10 mouse cellular contexts compared by ENCODE assay signal in the genomic region with DNA sequence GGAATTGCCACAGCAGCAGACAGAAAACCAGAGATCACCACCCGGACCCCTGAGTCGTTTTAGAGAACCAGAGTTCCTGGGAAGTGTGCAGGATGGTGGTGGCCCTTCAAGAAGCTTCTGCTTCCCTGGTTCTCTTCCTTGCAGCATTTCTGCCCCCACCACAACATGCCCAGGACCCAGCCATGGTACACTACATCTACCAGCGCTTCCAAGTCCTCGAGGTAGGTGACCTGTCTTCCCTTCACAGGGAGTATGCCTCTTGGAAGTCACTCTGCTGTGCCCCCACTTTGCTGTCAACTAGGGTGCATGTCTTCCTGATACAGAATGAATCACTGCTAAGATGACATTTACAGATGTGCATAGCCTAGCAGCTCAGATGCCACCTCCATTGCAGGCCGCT. TPM values are rescaled to one million over a fixed set of nuclear protein-coding genes. Genes with fewer than 3 reads are reported as not detected.
DNase-seq lines count a peak whose midpoint lies in the region; ATAC-seq and TF ChIP-seq lines count a peak whose summit lies in the region.
"Had no signal": no experiment of that assay in that cellular context is flagged by ENCODE, and none has a peak within 500 bp of the region (broad histone marks: within the 10 kb centered on the region; RNA-seq: fewer than 3 reads in every experiment).

No protein-coding gene starts in this region.

- ATAC-seq in hindbrain, embryonic 15.5 days (ENCODE audit: low FRiP score, low read depth): no peak
- no peak for ATAC-seq in neural tube, embryonic 13.5 days (ENCODE audit: low read depth)

- TF ChIP-seq POLR2A in lung, adult 2 months (IDR thresholded peaks at IDR 0.05; ENCODE audit: borderline replicate concordance, extremely low read depth, low read depth, low read length): no peak

- H3K9me3 ChIP-seq in heart, embryonic 10.5 days: no peaks in the 10 kb centered on the region
- no peaks in the 10 kb centered on the region for H3K9me3 ChIP-seq in hindbrain, embryonic 15.5 days
- no peaks in the 10 kb centered on the region for H3K9me3 ChIP-seq in neural tube, embryonic 13.5 days

- 66% methylated on average over 5 of the region's 5 CpGs for WGBS in heart, embryonic 10.5 days
- WGBS in lung, adult 2 months: 51% methylated on average over 5 of the region's 5 CpGs
- WGBS in hindbrain, embryonic 15.5 days: 89% methylated on average over 5 of the region's 5 CpGs
- 72% methylated on average over 5 of the region's 5 CpGs for WGBS in neural tube, embryonic 13.5 days

- H3K4me3 ChIP-seq in heart, embryonic 10.5 days: peak overlapping the region; percentile 36
- H3K4me3 ChIP-seq in lung, adult 2 months (replicated peaks; ENCODE audit: extremely low read depth, low read depth, low read length): peak overlapping the region; percentile 61
- H3K4me3 ChIP-seq in hindbrain, embryonic 15.5 days: no peak overlapping the region
- peak overlapping the region; percentile 23 for H3K4me3 ChIP-seq in neural tube, embryonic 13.5 days

- intact Hi-C loops in heart, postnatal 14 days (cut with DNase I): no loop called here

- no peak overlapping the region for H3K4me2 ChIP-seq in hindbrain, embryonic 15.5 days
- H3K4me2 ChIP-seq in neural tube, embryonic 13.5 days: peak overlapping the region; percentile 28

- H3K36me3 ChIP-seq in heart, embryonic 10.5 days: peaks cover 7% of the 10 kb centered on the region; the same call in 1 of the 2 replicates
- no peaks in the 10 kb centered on the region for H3K36me3 ChIP-seq in hindbrain, embryonic 15.5 days
- H3K36me3 ChIP-seq in neural tube, embryonic 13.5 days: no peaks in the 10 kb centered on the region

- no peaks in the 10 kb centered on the region for H3K27me3 ChIP-seq in heart, embryonic 10.5 days (ENCODE audit: insufficient read depth, poor library complexity, severe bottlenecking)
- H3K27me3 ChIP-seq in hindbrain, embryonic 15.5 days: no peaks in the 10 kb centered on the region
- no peaks in the 10 kb centered on the region for H3K27me3 ChIP-seq in neural tube, embryonic 13.5 days

- DNase-seq in heart, embryonic 10.5 days (ENCODE audit: low spot score): no peak
- DNase-seq in heart, postnatal 14 days: no peak
- no peak for DNase-seq in lung, adult 2 months
- DNase-seq in lung, postnatal 36 days: no peak
- no peak for DNase-seq in right cerebral cortex, adult 2 months (ENCODE audit: low spot score in 2 of 2)
- DNase-seq in layer of hippocampus, adult 9-11 months: no peak
- DNase-seq: thymus, postnatal 14 days had no signal

- H3K4me1 ChIP-seq in heart, embryonic 10.5 days: no peaks in the 10 kb centered on the region
- H3K4me1 ChIP-seq in lung, adult 2 months (ENCODE audit: control insufficient read depth, insufficient read depth, low read length): no peaks in the 10 kb centered on the region
- H3K4me1 ChIP-seq in hindbrain, embryonic 15.5 days (replicated peaks): no peaks in the 10 kb centered on the region
- peaks cover 5% of the 10 kb centered on the region; the same call in 1 of the 2 replicates for H3K4me1 ChIP-seq in neural tube, embryonic 13.5 days (replicated peaks)

- no peak overlapping the region for H3K9ac ChIP-seq in hindbrain, embryonic 15.5 days
- no peak overlapping the region for H3K9ac ChIP-seq in neural tube, embryonic 13.5 days

- peak overlapping the region; percentile 57 for H3K27ac ChIP-seq in heart, embryonic 10.5 days
- 0 out of 2 replicates have a peak overlapping the region, but pooled peaks have one; percentile 14 for H3K27ac ChIP-seq in hindbrain, embryonic 15.5 days (replicated peaks)
- H3K27ac ChIP-seq in neural tube, embryonic 13.5 days (replicated peaks): 0 out of 2 replicates have a peak overlapping the region, but pooled peaks have one; percentile 46
- H3K27ac ChIP-seq: macrophage had no signal

- no peak for TF ChIP-seq CTCF in lung, adult 2 months (IDR thresholded peaks at IDR 0.05; ENCODE audit: insufficient read depth, low read length)

RNA-seq across cellular contexts. Expression of a gene that starts 0.4 kb away (rescaled TPM):
- 5.8 and 8.0 TPM in 2 replicates for polyA plus RNA-seq in heart, embryonic 10.5 days (2016; fragmentation: Nextera tagmentation; extraction: Ambion mirVana)
- total RNA-seq in heart, postnatal 14 days (2021): 1 to 10 TPM; 5.6 to 9.0 TPM
- 7.4 and 11.1 TPM in 2 replicates for polyA plus RNA-seq in lung, adult 2 months (2012; rRNA removed)
- 3.3 and 4.2 TPM in 2 replicates for polyA plus RNA-seq in hindbrain, embryonic 15.5 days (2015; fragmentation: Nextera tagmentation; extraction: Ambion mirVana)
- 4.4 and 5.7 TPM in 2 replicates for polyA plus RNA-seq in neural tube, embryonic 13.5 days (2015; fragmentation: Nextera tagmentation; extraction: Ambion mirVana)
- polyA plus RNA-seq: macrophage had no signal

RNA-seq across cellular contexts. Expression of a gene that starts 27.3 kb away (rescaled TPM):
- 8.0 and 13.3 TPM in 2 replicates for polyA plus RNA-seq in heart, embryonic 10.5 days (2016; fragmentation: Nextera tagmentation; extraction: Ambion mirVana)
- total RNA-seq in heart, postnatal 14 days (2021): 10 to 100 TPM; 15.9 to 17.0 TPM
- 15.3 and 27.0 TPM in 2 replicates for polyA plus RNA-seq in lung, adult 2 months (2012; rRNA removed)
- polyA plus RNA-seq in hindbrain, embryonic 15.5 days (2015; fragmentation: Nextera tagmentation; extraction: Ambion mirVana): 2.5 and 2.8 TPM in 2 replicates
- 1.7 and 2.4 TPM in 2 replicates for polyA plus RNA-seq in neural tube, embryonic 13.5 days (2015; fragmentation: Nextera tagmentation; extraction: Ambion mirVana)

RNA-seq across cellular contexts. Expression of a gene that starts 57.3 kb away (rescaled TPM):
- polyA plus RNA-seq in heart, embryonic 10.5 days (2016; fragmentation: Nextera tagmentation; extraction: Ambion mirVana): 0.15 TPM in 1 of 2 replicates, not detected in the other
- not detected for total RNA-seq in heart, postnatal 14 days (2021)
- not detected in 2 replicates for polyA plus RNA-seq in lung, adult 2 months (2012; rRNA removed)
- polyA plus RNA-seq in hindbrain, embryonic 15.5 days (2015; fragmentation: Nextera tagmentation; extraction: Ambion mirVana): not detected in 2 replicates
- not detected in 2 replicates for polyA plus RNA-seq in neural tube, embryonic 13.5 days (2015; fragmentation: Nextera tagmentation; extraction: Ambion mirVana)
- polyA plus RNA-seq: macrophage had no signal
